Mouse (Mus musculus): ENCODE data around the gene Nrp1. TPM values are rescaled to one million over a fixed set of nuclear protein-coding genes. Genes with fewer than 3 reads are reported as not detected.

Gene Nrp1
- polyA plus RNA-seq, 1 experiment from 2014 or later: 42.8 TPM

DNA sequence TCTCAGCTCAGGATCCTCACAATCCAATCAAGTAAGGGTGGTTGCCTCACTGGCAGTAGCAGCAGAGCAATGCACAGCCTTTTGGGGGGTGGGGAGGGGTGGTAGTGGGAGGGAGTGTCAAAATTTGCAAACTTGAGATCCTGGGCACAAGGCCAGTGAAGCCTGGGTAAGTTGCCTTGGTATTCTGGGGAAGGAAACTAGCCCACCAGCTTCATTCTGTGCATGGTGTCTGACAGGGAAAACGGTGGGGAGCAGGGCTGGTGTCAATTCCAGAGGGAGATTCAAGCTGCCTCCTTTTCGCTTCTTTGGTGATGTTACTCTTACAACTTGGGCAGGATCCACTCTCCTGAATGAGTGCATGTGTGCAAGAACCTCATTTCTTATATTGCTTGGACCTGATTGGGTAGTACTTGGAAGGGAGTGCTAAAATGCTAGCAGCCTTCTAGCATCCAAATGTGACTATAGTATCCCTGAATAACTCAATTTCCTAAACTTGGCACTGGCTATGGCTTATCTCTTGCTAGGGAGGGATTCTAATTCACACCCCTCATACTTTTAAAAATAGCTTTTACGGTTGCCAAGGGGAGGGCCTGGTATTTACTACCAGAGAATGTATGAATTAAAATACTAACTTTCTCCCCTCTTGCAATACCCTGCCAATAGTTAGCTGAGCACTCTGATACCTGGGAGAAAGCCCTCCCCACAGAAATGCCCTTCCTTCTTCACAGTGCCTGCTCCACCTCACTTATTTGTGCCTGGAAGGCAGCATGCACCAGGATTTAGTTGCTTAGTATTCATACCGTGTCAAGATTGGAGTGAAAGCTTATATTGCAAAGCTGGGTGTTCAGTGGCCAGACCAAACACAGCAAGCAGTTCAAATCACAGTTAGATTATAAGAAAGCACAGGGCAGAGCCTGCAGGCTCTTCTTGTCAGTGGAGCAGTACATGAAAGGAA is 57.6 kb downstream of the Nrp1 start:
- no peak for ATAC-seq (replicated peaks; ENCODE audit: insufficient number of reproducible peaks, low FRiP score, low TSS enrichment, low read depth)
- no peaks in the 10 kb centered on the region for H3K4me1 ChIP-seq (ENCODE audit: control insufficient read depth, insufficient read depth, low read length)
- H3K9me3 ChIP-seq (replicated peaks; ENCODE audit: control insufficient read depth, low read length): no peaks in the 10 kb centered on the region
- no peaks in the 10 kb centered on the region for H3K36me3 ChIP-seq (replicated peaks; ENCODE audit: control insufficient read depth, insufficient read depth, low read depth, low read length)
- no peak overlapping the region for H3K4me3 ChIP-seq (ENCODE audit: low read depth, low read length)
- H3K4me2 ChIP-seq (ENCODE audit: low read depth, low read length): no peak overlapping the region
- 48% methylated on average over 4 of the region's 4 CpGs for WGBS
- no peak overlapping the region for H3K9ac ChIP-seq (replicated peaks; ENCODE audit: low read length)
- no peak overlapping the region for H3K27ac ChIP-seq (replicated peaks; ENCODE audit: low read depth, low read length)
- no peaks in the 10 kb centered on the region for H3K27me3 ChIP-seq (ENCODE audit: control insufficient read depth, insufficient read depth, low read length)
- DNase-seq (ENCODE audit: low spot score): no peak

DNA sequence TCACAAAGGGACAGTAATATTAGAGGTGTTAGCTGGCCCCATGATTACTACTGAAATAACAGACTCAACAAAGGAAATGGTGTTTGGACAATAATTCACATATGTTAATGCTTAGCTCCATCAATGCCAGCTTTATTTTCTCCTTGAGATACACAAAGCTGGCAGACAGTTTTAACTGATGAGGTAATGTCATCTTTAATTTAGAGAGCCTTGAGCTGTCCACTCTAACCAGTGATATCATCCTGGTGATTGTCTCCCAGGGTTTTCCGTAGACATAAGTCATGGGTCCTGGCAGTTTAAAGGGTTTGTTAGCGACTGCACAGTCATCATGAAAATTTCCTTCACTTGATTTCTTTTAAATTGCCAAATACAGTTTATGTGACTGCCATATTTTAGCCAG is 58.5 kb downstream of the Nrp1 start:
- H3K9me3 ChIP-seq (replicated peaks; ENCODE audit: control insufficient read depth, low read length): no peaks in the 10 kb centered on the region
- H3K36me3 ChIP-seq (replicated peaks; ENCODE audit: control insufficient read depth, insufficient read depth, low read depth, low read length): no peaks in the 10 kb centered on the region
- 45% methylated on average over 2 of the region's 2 CpGs for WGBS
- H3K4me2 ChIP-seq (ENCODE audit: low read depth, low read length): no peak overlapping the region
- H3K27ac ChIP-seq (replicated peaks; ENCODE audit: low read depth, low read length): peak overlapping the region; percentile 4; the same call in 1 of the 2 replicates
- H3K4me3 ChIP-seq (ENCODE audit: low read depth, low read length): no peak overlapping the region
- ATAC-seq (replicated peaks; ENCODE audit: insufficient number of reproducible peaks, low FRiP score, low TSS enrichment, low read depth) (no peak), DNase-seq (ENCODE audit: low spot score) (peak; percentile 26)
- no peaks in the 10 kb centered on the region for H3K4me1 ChIP-seq (ENCODE audit: control insufficient read depth, insufficient read depth, low read length)
- no peak overlapping the region for H3K9ac ChIP-seq (replicated peaks; ENCODE audit: low read length)
- H3K27me3 ChIP-seq (ENCODE audit: control insufficient read depth, insufficient read depth, low read length): no peaks in the 10 kb centered on the region

DNA sequence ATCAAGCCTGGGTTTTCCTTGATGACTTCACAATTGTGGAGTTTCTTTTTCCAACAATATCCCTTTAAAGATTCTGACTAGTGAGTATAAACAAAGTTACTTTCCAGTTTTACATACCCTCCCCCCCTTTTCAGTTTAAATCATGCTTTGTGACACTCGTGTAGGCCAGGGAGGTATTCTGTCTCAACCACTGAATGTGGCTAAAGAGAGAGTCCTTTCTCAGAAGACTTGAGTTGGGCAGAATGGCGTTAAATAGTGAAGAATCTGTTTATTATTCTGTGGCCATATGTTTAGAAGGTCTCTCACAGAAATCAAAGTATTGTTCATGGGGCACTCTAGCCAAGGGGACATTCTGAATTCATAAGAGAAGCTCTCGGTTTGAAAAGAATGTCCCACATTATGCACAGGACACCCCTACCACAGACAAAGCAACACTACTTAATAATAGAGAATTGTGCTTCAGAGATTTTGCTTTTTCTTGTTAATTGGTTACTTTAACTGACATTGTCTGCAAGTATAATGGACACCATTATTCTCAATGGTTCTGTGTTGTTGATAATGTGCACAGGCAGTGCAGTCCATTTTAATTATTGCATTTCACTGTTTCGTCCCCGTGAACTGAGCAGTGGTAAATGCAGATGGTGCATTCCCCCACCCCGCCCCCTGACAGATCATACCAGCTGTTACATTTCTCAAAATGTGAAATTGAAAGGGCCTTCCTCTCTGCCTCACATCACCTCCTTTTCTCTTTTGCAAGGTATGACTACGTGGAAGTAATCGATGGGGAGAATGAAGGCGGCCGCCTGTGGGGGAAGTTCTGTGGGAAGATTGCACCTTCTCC is 59.8 kb downstream of the Nrp1 start:
- Histone ChIP-seq H3K27me3 (ENCODE audit: control insufficient read depth, insufficient read depth, low read length) (no peaks in the 10 kb centered on the region), H3K4me3 (ENCODE audit: low read depth, low read length) (no peak overlapping the region), H3K4me2 (ENCODE audit: low read depth, low read length) (no peak overlapping the region), H3K36me3 (replicated peaks; ENCODE audit: control insufficient read depth, insufficient read depth, low read depth, low read length) (no peaks in the 10 kb centered on the region), H3K9me3 (replicated peaks; ENCODE audit: control insufficient read depth, low read length) (no peaks in the 10 kb centered on the region), H3K9ac (replicated peaks; ENCODE audit: low read length) (no peak overlapping the region), H3K27ac (replicated peaks; ENCODE audit: low read depth, low read length) (no peak overlapping the region), H3K4me1 (ENCODE audit: control insufficient read depth, insufficient read depth, low read length) (no peaks in the 10 kb centered on the region)
- ATAC-seq (replicated peaks; ENCODE audit: insufficient number of reproducible peaks, low FRiP score, low TSS enrichment, low read depth): 0 out of 2 replicates have a peak, but pooled peaks have one; percentile 44
- WGBS: 67% methylated on average over 10 of the region's 10 CpGs
- no peak for DNase-seq (ENCODE audit: low spot score)

GRCm38 (mm10) chr8:128419984-128420383 is 61.6 kb downstream of the Nrp1 start:
- Histone ChIP-seq H3K4me2 (ENCODE audit: low read depth, low read length) (no peak overlapping the region), H3K4me3 (ENCODE audit: low read depth, low read length) (no peak overlapping the region), H3K9ac (replicated peaks; ENCODE audit: low read length) (no peak overlapping the region), H3K27ac (replicated peaks; ENCODE audit: low read depth, low read length) (no peak overlapping the region), H3K36me3 (replicated peaks; ENCODE audit: control insufficient read depth, insufficient read depth, low read depth, low read length) (no peaks in the 10 kb centered on the region), H3K4me1 (ENCODE audit: control insufficient read depth, insufficient read depth, low read length) (no peaks in the 10 kb centered on the region), H3K27me3 (ENCODE audit: control insufficient read depth, insufficient read depth, low read length) (no peaks in the 10 kb centered on the region), H3K9me3 (replicated peaks; ENCODE audit: control insufficient read depth, low read length) (no peaks in the 10 kb centered on the region)
- no peak for DNase-seq (ENCODE audit: low spot score)
- no peak for ATAC-seq (replicated peaks; ENCODE audit: insufficient number of reproducible peaks, low FRiP score, low TSS enrichment, low read depth)

- H3K36me3 ChIP-seq (replicated peaks; ENCODE audit: control insufficient read depth, insufficient read depth, low read depth, low read length): no peaks in the 10 kb centered on the region
- DNase-seq (ENCODE audit: low spot score) (no peak), ATAC-seq (replicated peaks; ENCODE audit: insufficient number of reproducible peaks, low FRiP score, low TSS enrichment, low read depth) (no peak)
- no peak overlapping the region for H3K4me2 ChIP-seq (ENCODE audit: low read depth, low read length)
- H3K27ac ChIP-seq (replicated peaks; ENCODE audit: low read depth, low read length): no peak overlapping the region
- no peaks in the 10 kb centered on the region for H3K4me1 ChIP-seq (ENCODE audit: control insufficient read depth, insufficient read depth, low read length)
- no peaks in the 10 kb centered on the region for H3K27me3 ChIP-seq (ENCODE audit: control insufficient read depth, insufficient read depth, low read length)
- H3K4me3 ChIP-seq (ENCODE audit: low read depth, low read length): no peak overlapping the region
- 91% methylated on average over 1 of the region's 1 CpGs for WGBS
- no peaks in the 10 kb centered on the region for H3K9me3 ChIP-seq (replicated peaks; ENCODE audit: control insufficient read depth, low read length)
- H3K9ac ChIP-seq (replicated peaks; ENCODE audit: low read length): no peak overlapping the region
Observed at GRCm38 (mm10) chr8:128420402-128420801, 62.0 kb downstream of the Nrp1 start.

- Histone ChIP-seq H3K9me3 (replicated peaks; ENCODE audit: control insufficient read depth, low read length) (no peaks in the 10 kb centered on the region), H3K27me3 (ENCODE audit: control insufficient read depth, insufficient read depth, low read length) (no peaks in the 10 kb centered on the region), H3K4me3 (ENCODE audit: low read depth, low read length) (no peak overlapping the region), H3K36me3 (replicated peaks; ENCODE audit: control insufficient read depth, insufficient read depth, low read depth, low read length) (no peaks in the 10 kb centered on the region), H3K4me1 (ENCODE audit: control insufficient read depth, insufficient read depth, low read length) (no peaks in the 10 kb centered on the region), H3K27ac (replicated peaks; ENCODE audit: low read depth, low read length) (no peak overlapping the region), H3K4me2 (ENCODE audit: low read depth, low read length) (no peak overlapping the region), H3K9ac (replicated peaks; ENCODE audit: low read length) (no peak overlapping the region)
- DNase-seq (ENCODE audit: low spot score) (no peak), ATAC-seq (replicated peaks; ENCODE audit: insufficient number of reproducible peaks, low FRiP score, low TSS enrichment, low read depth) (no peak)
Observed at GRCm38 (mm10) chr8:128423813-128424212, 65.4 kb downstream of the Nrp1 start.

DNA sequence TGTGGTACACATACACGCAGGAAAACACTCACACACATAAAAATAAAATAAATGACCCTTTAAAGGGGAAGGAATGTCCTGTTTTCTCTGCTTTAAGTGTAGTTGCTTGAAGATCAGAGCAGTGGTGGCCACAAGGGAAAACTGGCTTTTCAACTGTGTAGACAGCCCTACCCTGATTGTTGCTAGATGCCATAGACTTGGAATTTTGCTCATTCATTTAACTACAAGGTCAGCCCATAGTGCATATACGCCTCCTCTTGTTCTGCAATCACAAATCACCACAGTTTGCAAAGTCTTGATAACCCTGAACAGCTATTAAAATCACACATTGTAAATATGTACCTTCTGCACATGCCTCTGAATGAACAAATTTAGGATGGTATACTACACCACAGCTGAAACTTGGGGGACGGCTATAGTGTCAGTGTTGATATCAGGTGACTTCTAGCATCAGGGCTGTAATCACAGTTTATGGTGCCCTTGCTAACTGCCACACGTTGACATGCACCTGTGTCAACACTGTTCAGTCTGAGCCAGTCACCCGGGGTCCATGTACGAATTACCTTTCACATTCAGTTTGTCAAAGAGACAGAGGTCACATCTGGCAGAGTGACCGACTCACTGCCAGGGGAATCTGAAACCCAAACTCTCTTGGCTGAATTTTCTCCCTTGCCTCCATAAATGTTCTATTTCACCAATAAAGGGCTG is 66.4 kb downstream of the Nrp1 start:
- no peak overlapping the region for H3K4me2 ChIP-seq (ENCODE audit: low read depth, low read length)
- WGBS: 34% methylated on average over 7 of the region's 7 CpGs
- peak; percentile 69 for DNase-seq (ENCODE audit: low spot score)
- no peak overlapping the region for H3K4me3 ChIP-seq (ENCODE audit: low read depth, low read length)
- no peaks in the 10 kb centered on the region for H3K36me3 ChIP-seq (replicated peaks; ENCODE audit: control insufficient read depth, insufficient read depth, low read depth, low read length)
- H3K27ac ChIP-seq (replicated peaks; ENCODE audit: low read depth, low read length): no peak overlapping the region
- no peaks in the 10 kb centered on the region for H3K27me3 ChIP-seq (ENCODE audit: control insufficient read depth, insufficient read depth, low read length)
- no peaks in the 10 kb centered on the region for H3K9me3 ChIP-seq (replicated peaks; ENCODE audit: control insufficient read depth, low read length)
- no peak overlapping the region for H3K9ac ChIP-seq (replicated peaks; ENCODE audit: low read length)
- H3K4me1 ChIP-seq (ENCODE audit: control insufficient read depth, insufficient read depth, low read length): no peaks in the 10 kb centered on the region
- peak; percentile 67; the same call in 1 of the 2 replicates for ATAC-seq (replicated peaks; ENCODE audit: insufficient number of reproducible peaks, low FRiP score, low TSS enrichment, low read depth)

All from embryonic facial prominence, embryonic 11.5 days (tissue).